Mouse (Mus musculus) kidney, adult 18-20 months (tissue): ENCODE data around the gene Dcaf12l1.
A peak's percentile ranks its signal among the peaks of the same experiment; 100 is the strongest.
"Not testable (repeated sequence)": the region's sequence is repeated elsewhere in the genome, so short reads cannot be mapped to it uniquely, and the experiment has no call there.

Experiments
- DNase-seq: peaks from one replicate; pipeline ENCODE4 v3.0.0; 2021

Gene Dcaf12l1

GRCm38 (mm10) chrX:44789761-44790411 lies at the start of gene Dcaf12l1:
Dcaf12l1 (minus strand) TSS chrX:44790197.
- peak; percentile 51 for DNase-seq

- DNase-seq = not testable (repeated sequence)
These were observed 19.4 kb upstream of the Dcaf12l1 start for GRCm38 (mm10) chrX:44809356-44809755.

GRCm38 (mm10) chrX:44789036-44789760 lies 799 bp downstream of the Dcaf12l1 start:
- no peak for DNase-seq
